Mouse (Mus musculus) small intestine, adult 10 weeks (tissue): Measurements from ENCODE around the gene Slc27a2. TPM values are rescaled to one million over a fixed set of nuclear protein-coding genes. Genes with fewer than 3 reads are reported as not detected.

ENCODE experiments used
- polyA plus RNA-seq: library from polyadenylated mRNA; stranded (reverse); fragments of 350-450 nt; fragmentation: Illumina TruSeq; extraction: RNeasy Lipid Tissue Mini Kit (QIAGEN cat#74804); gene quantifications from one replicate; pipeline ENCODE4 v1.2.3, GENCODE M21; 2014; ENCODE audit warnings: low replicate concordance

Gene Slc27a2
- 198 TPM for polyA plus RNA-seq

GRCm38 (mm10) chr2:126552357-126553290, at the start of gene Slc27a2:
Gene Slc27a2, plus strand, starts transcription at chr2:126552407.

DNA sequence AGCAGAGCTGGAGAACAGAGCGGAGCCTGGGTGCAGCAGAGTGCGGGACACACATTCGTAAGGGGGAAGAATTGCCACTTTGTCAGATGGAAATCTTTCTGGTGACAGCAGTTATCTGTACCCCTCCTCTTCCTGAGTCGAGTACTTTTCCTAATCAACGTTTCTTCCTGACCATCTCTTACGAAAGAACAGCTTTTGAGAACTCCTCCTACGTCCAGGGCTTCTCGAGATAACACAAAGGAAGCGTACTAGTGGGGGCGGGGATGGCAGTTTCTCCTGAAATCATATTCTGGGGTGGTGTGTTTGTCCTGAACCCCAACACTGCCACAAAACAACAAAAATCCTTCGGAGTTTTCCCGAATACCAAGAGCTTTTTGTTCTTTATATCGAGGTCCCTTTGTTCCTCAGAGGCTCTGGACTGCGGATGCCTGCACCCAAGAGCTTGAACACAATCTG, 67.1 kb downstream of the Slc27a2 start, which contains the start of gene Hdc:
Gene Hdc (minus strand): TSS at position 51 of the 456 bp plus-strand sequence.

Other genes starting within 250 kb of the Slc27a2 start
- gene Atp8b4, start 51.7 kb upstream of the Slc27a2 start, polyA plus RNA-seq: 0.67 TPM
- 0.19 TPM for gene Hdc, start 66.9 kb downstream of the Slc27a2 start, polyA plus RNA-seq
- gene Gabpb1, start 123.9 kb downstream of the Slc27a2 start, polyA plus RNA-seq: 27.1 TPM
- gene Usp8, start 154.9 kb downstream of the Slc27a2 start, polyA plus RNA-seq: 65.0 TPM
- not detected for gene Usp50, start 231.1 kb downstream of the Slc27a2 start, polyA plus RNA-seq